Mouse (Mus musculus) layer of hippocampus, postnatal 14 days (tissue): ENCODE results near the gene Zfp266. TPM values are rescaled to one million over a fixed set of nuclear protein-coding genes. Genes with fewer than 3 reads are reported as not detected.
"Not testable (repeated sequence)": the region's sequence is repeated elsewhere in the genome, so short reads cannot be mapped to it uniquely, and the experiment has no call there.

Experiments
- DNase-seq, 2 experiments: peaks; one replicate each; pipeline ENCODE4 v3.0.0; 2021 to 2022; ENCODE audit warnings: low spot score in 2 of 2, mixed read lengths in 1 of 2
- long read RNA-seq, 2 experiments: library from polyadenylated mRNA; stranded (forward); transcript quantifications; one replicate each; pipeline ENCODE4 v2.0.0; 2021
- total RNA-seq, 2 experiments: library from RNA; stranded (reverse); gene quantifications; 2 replicates each; pipeline ENCODE4 v1.2.3; 2021

Gene Zfp266
- total RNA-seq = 10 to 100 TPM; 55.8 to 56.1 TPM
- long read RNA-seq, experiment 1, full-length matches to known transcripts = 1 of 5 reads
- long read RNA-seq, experiment 1, partial matches to known transcripts = 0 of 5 reads
- long read RNA-seq, experiment 1, other reads (novel, unspliced or antisense) = 4 of 5 reads
- long read RNA-seq, experiment 2, partial matches to known transcripts = 1 of 16 reads
- long read RNA-seq, experiment 2, other reads (novel, unspliced or antisense) = 13 of 16 reads

DNA sequence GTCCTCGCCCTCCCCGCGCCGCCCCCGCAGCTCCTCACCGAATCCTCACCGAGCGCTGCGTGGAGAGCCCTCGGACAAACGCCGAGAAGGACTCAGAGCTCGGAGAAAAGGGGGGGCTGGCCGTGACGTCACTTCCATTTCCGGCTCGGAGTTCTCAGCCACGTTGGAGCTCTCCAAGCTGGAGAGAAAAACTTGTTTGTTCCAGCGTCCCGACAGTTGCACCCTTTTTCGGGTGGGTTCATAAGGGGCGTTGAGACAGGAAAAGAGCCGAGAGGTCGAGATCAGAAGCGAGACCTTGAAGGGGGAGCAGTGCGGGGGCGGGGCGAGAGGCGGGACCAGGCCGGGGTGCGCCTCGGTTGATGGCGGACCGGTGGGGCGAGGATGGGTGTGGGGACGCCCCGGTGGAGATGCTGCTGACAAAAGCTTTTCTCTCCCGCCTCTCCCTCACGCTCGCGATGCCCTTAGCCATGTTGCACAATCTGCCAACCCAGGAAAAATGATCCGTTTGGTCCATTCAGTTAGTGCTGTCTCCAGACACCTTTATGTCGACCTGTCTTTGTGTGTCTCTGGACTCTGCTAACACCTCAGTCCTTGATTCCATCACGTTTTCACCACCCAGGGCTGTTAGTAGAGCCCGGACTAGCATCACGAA, at the start of gene Zfp266:
TSS of gene Zfp266 (minus strand) at position 112 of the 652 bp plus-strand sequence.
- DNase-seq = peak; percentile 93 to 94

DNA sequence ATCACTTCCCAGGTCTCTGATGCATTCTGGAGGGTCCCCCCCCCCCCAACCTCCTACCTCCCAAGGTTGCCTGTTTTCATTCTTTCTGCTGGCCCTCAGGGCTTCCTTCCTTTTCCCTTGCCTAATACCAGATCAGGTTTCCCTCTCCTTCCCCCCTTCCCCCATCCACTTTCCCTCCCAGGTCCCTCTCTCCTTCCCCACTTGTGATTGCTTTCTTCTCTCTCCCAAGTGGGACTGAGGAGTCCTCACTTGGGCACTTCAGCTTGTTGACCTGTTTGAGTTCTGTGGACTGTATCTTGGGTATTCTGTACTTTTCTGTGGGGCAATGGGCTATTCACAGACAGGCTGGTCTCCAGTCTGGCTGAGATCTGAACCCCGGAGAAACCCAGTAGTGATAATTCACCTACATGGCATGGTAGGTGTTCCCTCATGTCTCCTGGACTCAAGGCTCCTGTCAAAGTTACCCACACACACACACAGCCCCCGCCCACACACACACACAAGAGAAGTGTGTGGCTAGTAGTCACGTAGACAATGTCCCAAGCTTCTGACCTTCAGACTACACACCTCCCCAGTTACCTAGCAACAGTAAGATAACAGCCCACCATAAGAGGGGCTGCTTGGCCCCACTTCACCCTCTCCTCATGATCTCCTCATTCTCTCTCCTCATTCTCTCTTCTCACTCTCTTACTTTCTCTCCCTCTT, 44.3 kb upstream of the Zfp266 start:
- not testable (repeated sequence) for DNase-seq

DNA sequence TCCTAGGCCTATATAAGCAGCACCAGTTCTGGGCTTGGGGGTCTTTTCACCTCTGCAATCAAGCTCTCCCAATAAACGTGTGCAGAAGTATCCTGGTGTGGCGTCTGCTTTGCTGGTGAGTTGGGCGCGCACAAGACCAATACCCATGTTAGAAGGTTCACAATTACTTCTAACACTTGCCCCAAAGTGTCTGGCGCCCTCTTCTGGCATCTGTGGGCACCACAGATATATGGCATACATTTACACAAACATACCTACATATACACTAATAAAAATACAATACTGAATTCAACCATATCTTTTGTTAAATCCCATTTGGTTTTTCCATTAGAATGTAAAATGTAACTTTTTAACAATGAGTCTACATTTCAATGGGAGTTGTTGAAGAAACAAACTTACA, 41.0 kb upstream of the Zfp266 start:
- no peak for DNase-seq

DNA sequence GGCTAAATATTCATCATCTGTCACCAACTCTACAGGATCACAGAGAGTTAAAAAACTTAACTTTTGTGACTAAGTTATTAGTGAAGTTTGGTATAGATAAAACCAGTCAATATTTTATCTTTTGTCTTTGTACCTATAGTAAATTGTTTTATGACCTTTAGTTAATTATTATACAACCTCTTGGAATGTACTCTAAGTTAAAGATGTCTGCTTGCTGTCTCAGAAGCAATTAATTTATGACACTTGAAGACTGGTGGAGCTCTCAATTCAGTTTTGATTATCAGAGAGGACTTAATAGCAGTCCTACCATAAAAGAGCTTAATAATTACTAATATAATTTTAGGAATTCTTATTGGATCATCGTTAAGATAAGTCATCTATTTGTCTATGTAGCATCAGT, 31.5 kb upstream of the Zfp266 start:
- no peak for DNase-seq

DNA sequence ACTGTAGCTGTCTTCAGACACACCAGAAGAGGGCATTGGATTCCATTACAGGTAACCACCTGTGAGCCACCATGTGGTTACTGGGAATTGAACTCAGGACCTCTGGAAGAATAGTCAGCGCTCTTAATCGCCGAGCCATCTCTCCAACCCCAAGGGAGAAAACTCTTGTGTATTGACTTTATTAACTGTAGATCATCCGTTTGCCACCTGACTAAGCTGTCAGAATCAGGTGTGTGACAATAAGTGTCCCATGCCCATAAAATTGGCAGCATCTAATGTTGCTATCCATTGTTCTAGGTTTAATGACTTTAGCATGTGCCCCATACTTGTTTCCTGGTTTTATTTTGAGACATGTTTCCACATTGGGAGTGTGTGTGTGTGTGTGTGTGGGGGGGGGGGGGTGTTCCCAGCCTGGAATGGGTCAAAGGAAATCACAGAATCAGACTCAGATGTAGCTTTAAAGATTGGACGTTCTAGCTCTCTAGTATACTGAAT, 30.6 kb upstream of the Zfp266 start:
- DNase-seq = no peak

DNA sequence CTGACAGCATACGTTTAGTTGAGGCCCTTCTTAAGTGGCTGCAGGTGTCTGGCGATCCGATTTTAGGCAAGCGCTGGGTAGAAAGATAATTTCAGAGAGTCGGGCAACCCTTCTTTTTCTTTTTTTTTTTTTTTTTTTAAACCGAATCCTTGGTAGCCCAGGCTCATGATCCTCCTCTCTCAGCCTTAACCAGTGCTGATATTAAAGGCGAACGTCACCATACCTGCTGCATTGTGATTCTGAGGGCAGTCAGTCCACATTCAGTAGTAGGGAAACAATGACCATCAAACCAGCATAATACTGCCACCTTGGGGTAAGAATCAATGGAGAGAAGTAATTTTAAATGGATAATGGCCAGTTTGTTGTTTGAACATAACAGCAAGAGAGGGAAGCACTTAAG, 23.9 kb upstream of the Zfp266 start:
- DNase-seq = peak; percentile 4 to 59

DNA sequence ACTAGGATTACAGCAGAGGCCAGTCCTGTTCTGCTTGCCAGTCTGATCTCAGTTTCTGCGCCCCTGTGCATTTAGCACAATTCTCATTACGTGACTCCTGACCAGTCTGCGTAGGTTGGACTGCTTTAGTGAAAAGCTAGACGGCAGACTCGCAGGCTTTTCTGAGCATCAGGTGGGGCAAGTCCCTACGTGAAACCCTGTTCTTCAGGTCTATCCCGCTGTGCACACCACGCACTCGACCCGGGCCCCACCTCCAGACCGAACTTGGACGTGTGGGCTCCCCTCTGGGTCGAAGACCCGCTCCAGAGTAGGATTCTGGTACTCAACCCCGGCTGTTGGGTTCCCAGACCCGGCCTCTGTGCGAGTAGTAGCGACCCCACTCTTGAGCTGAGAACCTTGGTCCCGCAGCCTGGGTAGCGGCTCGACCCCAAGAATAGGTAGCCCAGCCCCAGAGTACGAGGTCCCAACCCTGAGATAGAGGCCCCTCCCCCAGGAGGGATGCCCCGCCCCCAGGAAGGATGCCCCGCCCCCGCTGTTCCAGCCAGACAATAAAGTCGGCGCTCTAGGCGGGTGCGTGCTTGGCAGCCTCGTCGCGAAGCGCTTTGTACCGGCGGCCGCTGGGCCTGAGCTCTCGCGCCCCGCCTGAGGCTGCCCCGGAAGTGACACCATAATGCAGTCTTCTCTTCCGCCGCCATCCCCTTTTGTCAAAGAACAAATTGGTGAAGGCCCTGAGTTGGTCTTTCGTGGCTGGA, 23.0 kb upstream of the Zfp266 start:
- peak; percentile 77 to 80 for DNase-seq

DNA sequence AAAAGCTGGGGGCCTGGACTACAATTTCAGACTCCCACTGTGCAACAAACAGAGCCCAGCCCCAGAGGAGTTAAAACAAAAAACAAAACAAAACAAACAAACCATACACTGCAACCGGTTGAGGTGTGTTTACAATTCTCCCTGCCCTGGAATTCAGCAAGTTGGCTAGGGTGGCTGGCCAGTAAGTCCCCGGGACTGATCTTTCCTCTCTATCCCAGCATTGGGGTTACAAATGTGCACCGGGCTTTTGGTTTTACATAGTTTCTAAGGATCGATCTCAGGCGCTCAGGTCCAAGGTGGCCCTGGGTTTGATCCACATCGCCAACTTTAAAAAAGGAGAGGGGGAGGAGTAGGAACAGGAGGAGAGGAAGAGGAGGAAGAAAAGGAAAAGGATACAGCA, 22.3 kb upstream of the Zfp266 start:
- DNase-seq = no peak

DNA sequence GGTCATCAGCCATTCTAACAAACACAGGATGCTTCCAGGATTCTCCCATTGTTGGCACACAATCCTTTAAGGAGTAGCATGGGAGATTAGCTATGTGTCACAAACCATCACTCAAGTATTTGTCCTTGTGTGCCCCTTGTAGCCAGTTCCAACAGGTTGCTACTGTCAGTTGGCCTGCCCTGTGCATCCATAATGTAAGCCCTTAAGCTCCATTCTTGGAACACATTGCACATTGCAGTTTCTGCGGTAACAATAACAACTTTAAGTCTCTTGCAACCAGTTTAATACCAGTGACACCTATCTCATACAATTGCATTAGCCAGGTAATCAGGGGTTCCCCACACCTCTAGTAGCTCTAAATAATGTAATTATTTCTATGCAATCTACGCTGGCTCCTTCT, 15.4 kb upstream of the Zfp266 start:
- DNase-seq = no peak

DNA sequence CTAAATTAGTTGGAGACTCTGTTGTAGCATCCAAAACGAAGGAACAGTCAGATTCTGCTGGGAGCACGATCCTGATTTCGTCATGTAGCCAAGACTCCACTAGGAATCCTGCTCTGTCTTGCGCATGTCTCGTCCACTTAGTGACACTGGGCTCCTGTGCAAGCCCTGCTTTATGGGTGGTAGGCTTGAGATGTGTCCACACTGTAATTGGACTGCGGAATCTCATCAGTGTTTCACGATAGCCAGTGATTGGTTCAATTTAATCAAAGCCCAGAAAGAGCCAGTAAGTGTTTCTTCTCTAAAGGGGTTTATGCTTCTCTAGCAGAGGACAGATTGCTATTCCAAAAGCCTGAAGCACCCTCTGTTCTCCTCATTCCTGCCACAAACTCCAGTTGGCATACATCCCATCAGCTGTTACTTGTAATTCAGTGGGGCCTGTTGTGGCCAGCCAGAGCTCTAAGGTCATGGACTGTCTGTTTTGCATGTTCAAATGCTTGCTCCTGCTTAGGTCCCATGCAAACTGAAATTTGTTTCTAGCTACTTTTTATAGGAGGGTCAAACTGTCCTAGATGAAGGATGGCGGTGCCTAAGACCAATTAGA, 13.2 kb upstream of the Zfp266 start:
- DNase-seq = peak; percentile 30 to 62

DNA sequence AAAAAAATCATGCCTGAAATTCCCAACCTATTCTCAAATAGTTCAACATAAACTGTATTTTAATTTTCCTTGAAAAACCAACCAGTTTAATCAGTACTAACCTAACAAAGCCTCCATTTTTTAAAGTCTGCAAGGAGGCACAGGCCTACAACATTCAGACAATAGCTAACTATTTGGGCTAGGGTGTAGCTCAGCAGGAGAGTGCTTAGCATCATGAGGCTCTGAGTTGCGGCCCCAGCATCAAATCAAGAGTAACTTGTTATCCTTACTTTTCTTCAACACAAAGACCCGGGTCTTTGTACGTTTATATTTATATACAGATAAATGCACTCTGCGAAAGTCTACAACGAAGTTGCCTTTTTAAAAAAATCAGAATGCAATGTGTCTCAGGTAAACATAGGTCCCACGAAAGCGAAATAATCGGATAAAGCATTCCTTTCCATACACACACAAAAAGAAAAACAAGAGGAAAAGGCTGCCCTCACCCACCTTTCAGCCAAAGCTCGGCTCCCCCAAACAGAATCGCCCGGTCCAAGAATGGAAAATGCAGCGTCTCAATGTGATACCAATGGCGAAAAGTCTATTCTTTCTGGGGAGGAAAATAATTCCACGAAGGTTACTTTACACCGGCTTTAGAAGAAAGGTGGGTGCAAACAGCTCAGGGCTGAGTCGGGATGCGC, 546 bp downstream of the Zfp266 start:
- DNase-seq = no peak

DNA sequence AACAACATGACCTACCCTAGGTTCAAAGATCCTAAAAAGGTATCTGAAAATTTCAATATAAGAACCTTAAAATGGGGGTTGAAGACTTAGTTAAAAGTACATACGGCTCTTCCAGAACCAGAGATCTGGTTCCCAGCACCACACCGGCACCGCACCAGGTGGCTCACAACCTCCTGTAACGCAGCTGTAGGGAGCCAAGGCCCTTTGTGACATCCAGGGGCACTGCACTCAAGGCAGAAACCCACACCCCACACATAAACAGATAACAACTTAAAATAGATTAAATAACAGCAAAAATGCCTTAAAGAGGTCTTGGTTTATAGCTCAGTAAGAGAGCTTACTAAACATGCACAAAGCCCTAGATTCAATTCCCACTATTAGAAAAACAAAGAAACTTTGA, 1.3 kb downstream of the Zfp266 start:
- no peak for DNase-seq

DNA sequence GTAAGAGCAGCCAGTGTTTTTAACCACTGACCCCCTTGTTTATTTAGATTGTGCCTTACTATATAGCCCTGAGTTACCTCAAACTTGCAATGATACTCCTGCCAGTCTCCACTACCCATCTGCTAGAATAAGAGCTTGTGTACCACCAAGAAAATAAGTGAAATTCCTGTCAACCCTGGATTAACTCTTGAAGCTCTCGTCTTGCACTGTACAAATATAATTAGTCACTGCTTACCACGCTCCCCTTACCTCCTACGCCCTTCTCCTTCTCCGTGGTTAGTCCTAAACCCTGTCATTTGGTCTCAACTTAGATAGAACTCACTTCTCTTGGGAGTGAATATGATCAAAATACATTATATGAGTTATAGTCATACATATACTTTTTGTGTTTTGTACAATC, 2.5 kb downstream of the Zfp266 start:
- no peak for DNase-seq

DNA sequence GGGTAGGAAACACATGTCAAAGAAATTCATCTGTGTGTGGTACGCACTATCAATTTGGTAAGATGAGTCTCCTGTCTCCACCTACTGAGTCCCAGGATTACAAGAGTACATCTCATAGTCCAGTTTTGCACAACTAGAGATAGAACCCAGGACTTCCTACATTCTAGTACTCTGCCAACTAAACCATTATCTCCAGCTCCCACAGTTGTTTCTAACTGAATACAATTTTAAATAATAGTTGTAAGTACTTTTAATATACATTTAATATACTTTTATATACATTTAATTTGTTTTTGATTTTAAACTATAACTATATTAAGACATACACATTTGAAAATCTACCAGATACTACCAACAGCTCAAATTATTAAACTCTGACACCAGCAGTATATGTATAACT, 3.5 kb downstream of the Zfp266 start:
- DNase-seq = no peak

DNA sequence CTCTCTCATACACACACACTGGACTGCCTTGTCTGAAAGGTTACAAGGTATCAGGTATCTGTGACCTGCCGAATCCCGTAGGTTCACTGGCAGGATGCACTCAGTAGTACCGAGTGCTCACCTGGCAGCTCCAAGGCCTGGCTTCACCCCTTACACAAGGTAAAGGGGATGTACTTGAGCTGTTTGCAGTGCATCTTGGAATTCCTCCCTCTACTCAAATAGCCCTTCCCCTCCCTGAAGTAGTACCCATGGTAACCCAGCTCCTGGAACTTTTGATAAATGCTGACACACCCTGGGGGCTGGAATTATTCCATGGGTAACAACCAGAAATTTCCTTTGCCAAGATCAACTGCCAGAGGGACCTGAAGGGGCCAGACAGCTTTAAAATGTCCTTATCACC, 7.2 kb downstream of the Zfp266 start:
- no peak for DNase-seq

DNA sequence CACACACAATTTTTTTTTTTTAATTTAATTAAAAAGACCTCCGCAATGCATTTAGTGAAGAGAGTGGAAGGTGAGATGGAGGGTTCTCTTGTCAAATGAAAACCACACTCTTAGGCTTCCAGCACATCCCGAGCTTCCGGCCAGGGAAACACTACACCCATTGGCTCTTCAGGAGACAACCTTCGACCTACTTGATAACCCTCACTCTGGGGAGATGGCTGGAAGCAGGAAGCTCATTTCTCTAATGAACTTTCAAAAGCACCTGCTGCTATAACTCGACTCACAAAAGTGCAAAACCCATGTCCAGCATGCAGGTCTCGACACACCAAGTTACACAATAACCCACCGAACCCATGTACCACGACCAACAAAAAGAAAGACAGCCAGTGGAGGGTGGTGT, 8.5 kb downstream of the Zfp266 start:
- DNase-seq = no peak

DNA sequence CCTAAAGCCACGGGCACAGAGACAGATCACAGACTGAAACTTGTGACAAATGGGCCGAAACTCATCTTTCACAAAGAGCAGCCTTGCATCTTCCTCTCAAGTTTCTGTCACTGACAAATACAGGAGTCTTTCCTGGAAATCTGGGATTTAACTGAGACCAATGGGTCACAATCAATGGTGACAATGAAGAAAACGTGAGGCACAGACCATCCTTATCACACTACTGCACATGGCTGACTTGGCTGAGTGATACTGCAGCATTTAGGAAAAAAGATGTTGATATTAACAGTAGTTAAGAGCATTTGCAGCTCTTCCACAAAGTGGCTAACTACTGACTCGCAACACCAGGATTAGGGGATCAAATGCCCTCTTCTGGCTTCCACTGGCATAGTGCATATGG, 9.6 kb downstream of the Zfp266 start:
- no peak for DNase-seq

DNA sequence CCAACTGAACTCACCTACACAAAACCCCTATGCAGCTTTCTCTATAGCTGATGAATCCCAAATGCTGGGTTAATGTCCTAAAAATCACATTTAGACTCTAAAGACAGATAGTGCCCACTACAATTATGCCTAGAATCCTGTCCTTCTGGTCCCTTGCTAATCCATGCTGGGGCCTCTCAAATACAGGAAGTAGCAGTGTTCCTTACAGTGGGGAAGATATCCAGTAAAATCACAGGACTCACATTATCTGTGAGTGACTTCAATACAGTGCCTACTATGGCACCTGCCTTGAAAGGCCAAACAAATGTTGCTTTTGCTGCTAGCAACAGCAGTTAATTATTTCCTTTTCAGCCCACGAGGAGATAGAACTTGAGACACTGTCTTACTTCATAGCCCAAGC, 10.9 kb downstream of the Zfp266 start:
- DNase-seq = no peak

DNA sequence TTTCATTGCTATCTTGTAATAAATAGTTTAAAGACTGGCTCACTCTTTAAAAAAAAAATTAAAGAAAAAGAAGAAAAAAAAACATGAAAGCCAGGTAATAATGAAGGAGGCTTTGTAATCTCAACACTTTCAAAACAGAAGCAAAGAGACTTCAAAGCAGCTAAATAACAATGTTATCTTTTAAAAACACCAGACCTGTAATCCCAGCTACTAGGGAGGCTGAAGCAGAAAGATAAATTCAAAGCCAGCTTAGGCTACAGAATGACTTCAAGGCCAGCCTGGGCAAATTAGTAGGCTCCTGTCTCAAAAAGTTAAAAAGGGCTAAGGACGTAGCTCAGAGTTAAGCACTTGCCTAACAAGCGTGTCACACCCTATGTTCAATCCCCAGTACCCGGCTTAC, 11.5 kb downstream of the Zfp266 start:
- DNase-seq = no peak

DNA sequence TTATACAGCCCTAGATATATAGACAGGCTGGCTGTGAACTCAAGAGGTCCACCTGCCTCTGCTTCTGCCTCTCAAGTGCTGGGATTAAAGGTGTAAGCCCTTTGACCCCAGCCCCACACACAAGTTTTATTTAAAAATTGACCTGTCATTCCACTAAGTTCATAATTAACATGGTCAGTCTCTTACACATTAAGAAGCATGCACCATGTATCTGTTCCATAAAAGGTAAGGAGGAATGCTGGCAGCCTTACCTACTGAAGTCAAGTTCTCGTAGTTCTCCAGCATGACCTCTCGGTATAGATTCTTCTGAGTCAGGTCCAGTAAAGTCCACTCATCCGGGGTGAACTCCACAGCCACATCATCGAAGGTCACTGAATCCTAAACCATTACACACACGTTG, 16.4 kb downstream of the Zfp266 start:
- DNase-seq = no peak

DNA sequence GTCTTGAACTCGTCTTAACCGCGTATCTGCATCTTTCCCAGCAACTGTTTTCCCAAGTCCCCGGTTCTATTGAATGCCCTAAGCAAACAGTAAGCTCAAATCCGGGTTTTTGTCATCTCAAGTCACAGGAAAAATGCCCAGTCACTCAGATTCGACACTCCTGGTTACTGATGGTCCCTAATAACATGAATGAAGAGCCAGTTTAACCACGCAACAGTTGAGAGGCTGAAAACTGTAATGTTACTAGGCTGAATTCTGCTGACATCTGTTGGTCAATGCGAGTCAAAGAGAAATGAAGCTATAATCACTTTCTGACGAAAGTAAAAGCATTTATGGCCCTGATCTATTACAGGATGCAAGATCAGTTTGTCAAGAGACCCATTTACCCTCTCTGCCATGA, 27.9 kb downstream of the Zfp266 start:
- DNase-seq = peak; percentile 22 to 37
